Mouse (Mus musculus) right cerebral cortex, postnatal 10 days (tissue): ENCODE results near the gene Pvalb.

Experiments used
- DNase-seq, 2 experiments: peaks; one replicate each; pipeline ENCODE4 v3.0.0; 2021; ENCODE audit warnings: low spot score in 2 of 2

The Pvalb gene

GRCm38 (mm10) chr15:78161946-78162345 is 44.3 kb downstream of the Pvalb start:
- no peak for DNase-seq

- peak in 1 of 2 experiments; percentile 44 for DNase-seq
Observed at GRCm38 (mm10) chr15:78158335-78158734, 47.9 kb downstream of the Pvalb start.

- peak in 1 of 2 experiments; percentile 51 for DNase-seq
Observed at GRCm38 (mm10) chr15:78157824-78158223, 48.4 kb downstream of the Pvalb start.

- DNase-seq: no peak
Observed at GRCm38 (mm10) chr15:78157330-78157729, 48.9 kb downstream of the Pvalb start.

- no peak for DNase-seq
Observed at GRCm38 (mm10) chr15:78155421-78155820, 50.8 kb downstream of the Pvalb start.

- DNase-seq: no peak
Observed at GRCm38 (mm10) chr15:78153045-78153775, 53.0 kb downstream of the Pvalb start.

- no peak for DNase-seq
Observed at GRCm38 (mm10) chr15:78148565-78148964, 57.6 kb downstream of the Pvalb start.
